Mouse (Mus musculus) bone marrow, adult 2 months (tissue): ENCODE measurements around the gene Tarbp1.

Experiments
- CTCF ChIP-seq: fragments of 200-500 bp; IDR thresholded peaks from 2 replicates; pipeline ENCODE4 v1.5.1; 2011; ENCODE audit warnings: low read length, control low read depth; ENCODE audit not compliant: control insufficient read depth, insufficient read depth
- POLR2A ChIP-seq: fragments of 200-500 bp; IDR thresholded peaks from 2 replicates; pipeline ENCODE4 v1.6.1; 2011; ENCODE audit warnings: low read depth, mild to moderate bottlenecking, control low read depth, low read length, borderline replicate concordance; ENCODE audit not compliant: control insufficient read depth

GRCm38 (mm10) chr8:126382216-126382615 is 92.6 kb downstream of the Tarbp1 start:
- TF ChIP-seq POLR2A (no peak), CTCF (no peak)
